In genomic region chr9:107630576-107630975, GRCm38 (mm10) we compare ENCODE assay signal across 8 mouse cellular contexts. TPM values are rescaled to one million over a fixed set of nuclear protein-coding genes. Genes with fewer than 3 reads are reported as not detected.
DNase-seq lines count a peak whose midpoint lies in the region; ATAC-seq lines count a peak whose summit lies in the region.

No protein-coding gene starts in this region.

- H3K27ac ChIP-seq in embryonic facial prominence, embryonic 12.5 days, result peak overlapping the region; percentile 94
- H3K27ac ChIP-seq in intestine, embryonic 16.5 days (ENCODE audit: low read length), result peak overlapping the region; percentile 84
- peak overlapping the region; percentile 95 for H3K27ac ChIP-seq in midbrain, embryonic 16.5 days (ENCODE audit: low read length)

- DNase-seq in kidney, adult 18-20 months, result peak; percentile 6
- no peak for DNase-seq in kidney, adult 9 months
- DNase-seq in ES-CJ7 (ENCODE audit: low read depth, low spot score), result peak; percentile 98
- no peak for DNase-seq in adrenal gland, postnatal 10 days
- no peak for DNase-seq in urinary bladder, postnatal 36 days (ENCODE audit: low spot score in 2 of 2)

- 0 out of 2 replicates have a peak overlapping the region, but pooled peaks have one; percentile 7 for H3K4me3 ChIP-seq in embryonic facial prominence, embryonic 12.5 days
- H3K4me3 ChIP-seq in intestine, embryonic 16.5 days (ENCODE audit: low read length), result no peak overlapping the region
- H3K4me3 ChIP-seq in midbrain, embryonic 16.5 days (ENCODE audit: low read depth, low read length), result no peak overlapping the region

- no peaks in the 10 kb centered on the region for H3K27me3 ChIP-seq in embryonic facial prominence, embryonic 12.5 days
- no peaks in the 10 kb centered on the region for H3K27me3 ChIP-seq in intestine, embryonic 16.5 days (replicated peaks; ENCODE audit: control insufficient read depth, insufficient read depth, low read length)
- no peaks in the 10 kb centered on the region for H3K27me3 ChIP-seq in midbrain, embryonic 16.5 days (ENCODE audit: control insufficient read depth, insufficient read depth, low read depth, low read length)

- H3K36me3 ChIP-seq in embryonic facial prominence, embryonic 12.5 days, result peaks cover 8% of the 10 kb centered on the region
- H3K36me3 ChIP-seq in intestine, embryonic 16.5 days (ENCODE audit: control insufficient read depth, insufficient read depth, low read length), result 0 out of 2 replicates have a peak, but pooled peaks cover 1% of the 10 kb centered on the region
- no peaks in the 10 kb centered on the region for H3K36me3 ChIP-seq in midbrain, embryonic 16.5 days (ENCODE audit: control insufficient read depth, insufficient read depth, low read length)

- H3K9me3 ChIP-seq in embryonic facial prominence, embryonic 12.5 days, result no peaks in the 10 kb centered on the region
- no peaks in the 10 kb centered on the region for H3K9me3 ChIP-seq in intestine, embryonic 16.5 days (ENCODE audit: control insufficient read depth, low read length)
- H3K9me3 ChIP-seq in midbrain, embryonic 16.5 days (replicated peaks; ENCODE audit: control insufficient read depth, low read length, poor library complexity, severe bottlenecking), result no peaks in the 10 kb centered on the region

- H3K9ac ChIP-seq in embryonic facial prominence, embryonic 12.5 days, result 0 out of 2 replicates have a peak overlapping the region, but pooled peaks have one; percentile 34
- peak overlapping the region; percentile 57 for H3K9ac ChIP-seq in intestine, embryonic 16.5 days (ENCODE audit: low read depth, low read length)
- H3K9ac ChIP-seq in midbrain, embryonic 16.5 days (ENCODE audit: low read depth, low read length), result peak overlapping the region; percentile 43; the same call in 1 of the 2 replicates

- WGBS in embryonic facial prominence, embryonic 12.5 days, result 3% methylated on average over 4 of the region's 4 CpGs
- whole genome bisulfite sequencing in intestine, embryonic 16.5 days, result 19% methylated on average over 4 of the region's 4 CpGs
- WGBS in midbrain, embryonic 16.5 days, result 2% methylated on average over 4 of the region's 4 CpGs

- peak overlapping the region; percentile 45 for H3K4me2 ChIP-seq in embryonic facial prominence, embryonic 12.5 days (replicated peaks)
- H3K4me2 ChIP-seq in intestine, embryonic 16.5 days (ENCODE audit: low read depth, low read length), result peak overlapping the region; percentile 34; the same call in 1 of the 2 replicates
- H3K4me2 ChIP-seq in midbrain, embryonic 16.5 days (ENCODE audit: low read length), result peak overlapping the region; percentile 39

- no peak for ATAC-seq in embryonic facial prominence, embryonic 12.5 days (ENCODE audit: insufficient number of reproducible peaks, insufficient read depth, low FRiP score, low TSS enrichment)
- no peak for ATAC-seq in intestine, embryonic 16.5 days
- peak; percentile 7; the same call in 1 of the 2 replicates for ATAC-seq in midbrain, embryonic 16.5 days

- H3K4me1 ChIP-seq in embryonic facial prominence, embryonic 12.5 days, result peaks cover 83% of the 10 kb centered on the region
- H3K4me1 ChIP-seq in intestine, embryonic 16.5 days (ENCODE audit: control insufficient read depth, insufficient read depth, low read length), result peaks cover 71% of the 10 kb centered on the region
- H3K4me1 ChIP-seq in midbrain, embryonic 16.5 days (ENCODE audit: control insufficient read depth, insufficient read depth, low read length), result peaks cover 69% of the 10 kb centered on the region

RNA-seq across cellular contexts. Expression of gene Gnai2, which starts 4.6 kb away (rescaled TPM):
- polyA plus RNA-seq in embryonic facial prominence, embryonic 12.5 days (2016; fragmentation: Nextera tagmentation; extraction: Ambion mirVana), result 439 and 443 TPM in 2 replicates
- 301 and 311 TPM in 2 replicates for polyA plus RNA-seq in intestine, embryonic 16.5 days (2015; fragmentation: Nextera tagmentation; extraction: Ambion mirVana)
- 278 and 281 TPM in 2 replicates for polyA plus RNA-seq in midbrain, embryonic 16.5 days (2015; fragmentation: Nextera tagmentation; extraction: Ambion mirVana)
- total RNA-seq in adrenal gland, postnatal 10 days (2021), result 100 to 1,000 TPM; 292 to 327 TPM

RNA-seq across cellular contexts. Expression of gene Sema3b, which starts 21.5 kb away (rescaled TPM):
- polyA plus RNA-seq in embryonic facial prominence, embryonic 12.5 days (2016; fragmentation: Nextera tagmentation; extraction: Ambion mirVana), result 3.8 and 6.9 TPM in 2 replicates
- 50.4 and 54.9 TPM in 2 replicates for polyA plus RNA-seq in intestine, embryonic 16.5 days (2015; fragmentation: Nextera tagmentation; extraction: Ambion mirVana)
- 3.7 and 3.9 TPM in 2 replicates for polyA plus RNA-seq in midbrain, embryonic 16.5 days (2015; fragmentation: Nextera tagmentation; extraction: Ambion mirVana)
- 10 to 100 TPM in 1 of 2 experiments, 1 to 10 TPM in 1; 9.5 to 13.2 TPM for total RNA-seq in adrenal gland, postnatal 10 days (2021)

RNA-seq across cellular contexts. Expression of gene Slc38a3, which starts 38.8 kb away (rescaled TPM):
- 8.2 and 8.3 TPM in 2 replicates for polyA plus RNA-seq in embryonic facial prominence, embryonic 12.5 days (2016; fragmentation: Nextera tagmentation; extraction: Ambion mirVana)
- 10.1 TPM in 2 replicates for polyA plus RNA-seq in intestine, embryonic 16.5 days (2015; fragmentation: Nextera tagmentation; extraction: Ambion mirVana)
- polyA plus RNA-seq in midbrain, embryonic 16.5 days (2015; fragmentation: Nextera tagmentation; extraction: Ambion mirVana), result 31.1 and 34.0 TPM in 2 replicates
- 10 to 100 TPM; 42.0 to 95.1 TPM for total RNA-seq in adrenal gland, postnatal 10 days (2021)

RNA-seq across cellular contexts. Expression of gene Ifrd2, which starts 43.1 kb away (rescaled TPM):
- 35.8 and 36.9 TPM in 2 replicates for polyA plus RNA-seq in embryonic facial prominence, embryonic 12.5 days (2016; fragmentation: Nextera tagmentation; extraction: Ambion mirVana)
- polyA plus RNA-seq in intestine, embryonic 16.5 days (2015; fragmentation: Nextera tagmentation; extraction: Ambion mirVana), result 79.0 and 89.6 TPM in 2 replicates
- polyA plus RNA-seq in midbrain, embryonic 16.5 days (2015; fragmentation: Nextera tagmentation; extraction: Ambion mirVana), result 14.6 and 15.4 TPM in 2 replicates
- total RNA-seq in adrenal gland, postnatal 10 days (2021), result 10 to 100 TPM; 37.4 to 40.9 TPM

RNA-seq across cellular contexts. Expression of gene Gnat1, which starts 48.9 kb away (rescaled TPM):
- 1.4 and 3.0 TPM in 2 replicates for polyA plus RNA-seq in embryonic facial prominence, embryonic 12.5 days (2016; fragmentation: Nextera tagmentation; extraction: Ambion mirVana)
- polyA plus RNA-seq in intestine, embryonic 16.5 days (2015; fragmentation: Nextera tagmentation; extraction: Ambion mirVana), result 0.98 and 1.6 TPM in 2 replicates
- 1.6 and 2.2 TPM in 2 replicates for polyA plus RNA-seq in midbrain, embryonic 16.5 days (2015; fragmentation: Nextera tagmentation; extraction: Ambion mirVana)
- total RNA-seq in adrenal gland, postnatal 10 days (2021), result under 1 TPM; 0.33 to 0.42 TPM

Comparison
In these comparisons a context has a peak if more than half of its experiments do, and no peak if none do; other contexts are left out.
1. DNase-seq: peak in kidney, adult 18-20 months (single experiment) and ES-CJ7 (single experiment); none in kidney, adult 9 months (single experiment), adrenal gland, postnatal 10 days (single experiment) and urinary bladder, postnatal 36 days (0 of 2).
2. Peak in every context shown above with its lines, with median percentiles within 50 percentile points of each other: H3K27ac ChIP-seq, H3K4me2 ChIP-seq and H3K9ac ChIP-seq.